In the genomic region with DNA sequence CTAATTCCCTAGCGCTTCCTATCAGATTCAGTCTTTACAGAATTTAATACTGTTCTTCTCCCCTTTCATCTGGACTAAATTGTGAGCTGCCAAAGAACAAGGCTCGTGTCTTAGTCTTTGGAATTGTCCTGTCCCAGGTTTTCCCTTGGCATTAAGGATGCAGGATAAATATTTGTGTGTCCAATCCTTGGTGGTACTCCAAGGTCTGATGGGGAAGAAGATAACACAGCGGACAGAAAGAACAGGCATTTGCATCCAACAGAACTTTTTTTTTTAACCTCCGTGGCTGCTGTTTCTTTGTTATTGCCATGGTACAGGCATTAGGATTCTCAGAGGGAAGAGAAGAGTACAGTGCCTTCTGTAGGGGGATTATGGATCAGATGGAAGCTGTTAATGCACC, we compare ENCODE assay signal across 22 mouse cellular contexts. TPM values are rescaled to one million over a fixed set of nuclear protein-coding genes. Genes with fewer than 3 reads are reported as not detected.
DNase-seq lines count a peak whose midpoint lies in the region; TF ChIP-seq lines count a peak whose summit lies in the region.
"Had no signal": no experiment of that assay in that cellular context is flagged by ENCODE, and none has a peak within 500 bp of the region (broad histone marks: within the 10 kb centered on the region; RNA-seq: fewer than 3 reads in every experiment).

No protein-coding gene starts in this region.

- no peak overlapping the region for H3K4me3 ChIP-seq in liver, adult 2 months (ENCODE audit: insufficient read depth, low read depth, low read length)
- no peak overlapping the region for H3K4me3 ChIP-seq in lung, adult 2 months (replicated peaks; ENCODE audit: extremely low read depth, low read depth, low read length)
- no peak overlapping the region for H3K4me3 ChIP-seq in hindbrain, embryonic 10.5 days
- H3K4me3 ChIP-seq: embryonic facial prominence, embryonic 13.5 days; embryonic facial prominence, embryonic 15.5 days; erythroblast, embryonic 14.5 days; forebrain, embryonic 10.5 days; forebrain, embryonic 12.5 days had no signal

- H3K9me3 ChIP-seq in hindbrain, embryonic 10.5 days = no peaks in the 10 kb centered on the region
- H3K9me3 ChIP-seq: embryonic facial prominence, embryonic 13.5 days; embryonic facial prominence, embryonic 15.5 days; forebrain, embryonic 10.5 days; forebrain, embryonic 12.5 days had no signal

- DNase-seq in liver, adult 2 months (ENCODE audit: extremely low read depth, low read depth, low spot score) = peak; percentile 13
- DNase-seq in liver = no peak
- peak; percentile 40 for DNase-seq in lung, postnatal 10 days
- no peak for DNase-seq in lung, adult 2 months
- peak; percentile 86 for DNase-seq in lung, postnatal 25 days (ENCODE audit: low spot score)
- DNase-seq in gastrocnemius, postnatal 4 days (ENCODE audit: low spot score in 2 of 2) = no peak
- DNase-seq in hindbrain, embryonic 10.5 days (ENCODE audit: low spot score) = no peak
- DNase-seq: adrenal gland, adult 2 months; adrenal gland, postnatal 10 days; adrenal gland, postnatal 25 days; cerebellum, adult 11 months; cerebellum, adult 18-20 months; cerebellum, adult 8-10 months; cerebellum, adult 9-11 months; cerebellum, postnatal 14 days; cerebellum, postnatal 36 days; embryo, embryonic 11 days had no signal

- no peak for TF ChIP-seq CTCF in liver, adult 2 months (IDR thresholded peaks at IDR 0.05; ENCODE audit: low read depth, low read length)
- TF ChIP-seq CTCF in lung, adult 2 months (IDR thresholded peaks at IDR 0.05; ENCODE audit: insufficient read depth, low read length) = no peak

- no peak for TF ChIP-seq POLR2A in liver, adult 2 months (IDR thresholded peaks at IDR 0.05; ENCODE audit: extremely low read depth, insufficient read depth, low read length)
- no peak for TF ChIP-seq POLR2A in lung, adult 2 months (IDR thresholded peaks at IDR 0.05; ENCODE audit: borderline replicate concordance, extremely low read depth, low read depth, low read length)

- H3K27ac ChIP-seq in liver, adult 2 months (replicated peaks; ENCODE audit: insufficient read depth, low read depth, low read length) = no peak overlapping the region
- no peak overlapping the region for H3K27ac ChIP-seq in hindbrain, embryonic 10.5 days
- H3K27ac ChIP-seq: embryonic facial prominence, embryonic 13.5 days; embryonic facial prominence, embryonic 15.5 days; forebrain, embryonic 10.5 days; forebrain, embryonic 12.5 days had no signal

- no peaks in the 10 kb centered on the region for H3K27me3 ChIP-seq in liver, adult 2 months (ENCODE audit: control insufficient read depth, insufficient read depth, low read length)
- H3K27me3 ChIP-seq in hindbrain, embryonic 10.5 days (ENCODE audit: insufficient read depth, poor library complexity, severe bottlenecking) = no peaks in the 10 kb centered on the region
- H3K27me3 ChIP-seq: embryonic facial prominence, embryonic 13.5 days; embryonic facial prominence, embryonic 15.5 days; forebrain, embryonic 12.5 days had no signal

- H3K9ac ChIP-seq in liver, adult 2 months (ENCODE audit: low read depth, low read length) = no peak overlapping the region
- H3K9ac ChIP-seq: embryonic facial prominence, embryonic 13.5 days; embryonic facial prominence, embryonic 15.5 days; forebrain, embryonic 12.5 days had no signal

- H3K4me1 ChIP-seq in liver, adult 2 months (ENCODE audit: control insufficient read depth, insufficient read depth, low read length) = no peaks in the 10 kb centered on the region
- H3K4me1 ChIP-seq in lung, adult 2 months (ENCODE audit: control insufficient read depth, insufficient read depth, low read length) = peaks cover 26% of the 10 kb centered on the region
- H3K4me1 ChIP-seq in hindbrain, embryonic 10.5 days (replicated peaks) = peaks cover 18% of the 10 kb centered on the region

- WGBS in liver, adult 2 months = 43% methylated on average over 4 of the region's 4 CpGs
- 41% methylated on average over 4 of the region's 4 CpGs for WGBS in lung, adult 2 months
- 81% methylated on average over 4 of the region's 4 CpGs for WGBS in hindbrain, embryonic 10.5 days

- no peaks in the 10 kb centered on the region for H3K36me3 ChIP-seq in liver, adult 2 months (ENCODE audit: control insufficient read depth, insufficient read depth, low read length)
- H3K36me3 ChIP-seq in hindbrain, embryonic 10.5 days = no peaks in the 10 kb centered on the region
- H3K36me3 ChIP-seq: embryonic facial prominence, embryonic 13.5 days; embryonic facial prominence, embryonic 15.5 days; forebrain, embryonic 10.5 days; forebrain, embryonic 12.5 days had no signal

- no peaks in the 10 kb centered on the region for H3K79me2 ChIP-seq in liver, adult 2 months (ENCODE audit: control insufficient read depth, insufficient read depth, low read length)

RNA-seq across cellular contexts. Expression of a gene that starts 21.8 kb away (rescaled TPM):
- total RNA-seq in liver, adult 2 months (2014; rRNA removed) = 3.0 and 3.6 TPM in 2 replicates
- 1.3 and 1.4 TPM in 2 replicates for polyA plus RNA-seq in liver, adult 2 months (2012; rRNA removed)
- 29.1 and 32.6 TPM in 2 replicates for polyA plus RNA-seq in lung, adult 2 months (2012; rRNA removed)
- total RNA-seq in gastrocnemius, postnatal 4 days (2021) = 10 to 100 TPM; 50.2 to 54.1 TPM
- polyA plus RNA-seq in hindbrain, embryonic 10.5 days (2016; fragmentation: Nextera tagmentation; extraction: Ambion mirVana) = 16.8 and 19.5 TPM in 2 replicates

Comparison
In these comparisons a context has a peak if more than half of its experiments do, and no peak if none do; other contexts are left out.
1. DNase-seq: peak in liver, adult 2 months (single experiment), lung, postnatal 10 days (single experiment) and lung, postnatal 25 days (single experiment); none in liver (single experiment), lung, adult 2 months (single experiment), gastrocnemius, postnatal 4 days (0 of 2) and hindbrain, embryonic 10.5 days (single experiment).